Mouse (Mus musculus): Measurements from ENCODE around the gene C5ar1. TPM values are rescaled to one million over a fixed set of nuclear protein-coding genes. Genes with fewer than 3 reads are reported as not detected.

The C5ar1 gene
- total RNA-seq (2023) = 567 and 627 TPM in 2 replicates

GRCm38 (mm10) chr7:16259110-16259590, at the start of gene C5ar1:
C5ar1 (minus strand) TSS chr7:16259540.

GRCm38 (mm10) chr7:16308093-16308492, 48.8 kb upstream of the C5ar1 start, which contains the start of gene Bbc3:
Bbc3 (plus strand) TSS chr7:16308393.

GRCm38 (mm10) chr7:16286026-16286961, 27.0 kb upstream of the C5ar1 start, which contains the start of gene Ccdc9:
Ccdc9 (minus strand) TSS chr7:16286795.

GRCm38 (mm10) chr7:16273081-16273765, 13.9 kb upstream of the C5ar1 start, which contains the start of gene Inafm1:
Inafm1 (minus strand) TSS chr7:16273617.

GRCm38 (mm10) chr7:16244067-16244466, 15.3 kb downstream of the C5ar1 start, which contains the start of gene C5ar2:
C5ar2 (minus strand) TSS chr7:16244154.

GRCm38 (mm10) chr7:16221582-16222272, 37.6 kb downstream of the C5ar1 start, which contains the start of gene Dhx34:
Dhx34 (minus strand) TSS chr7:16222037.

Other genes starting within 250 kb of the C5ar1 start
- gene Bicra, start 211.6 kb downstream of the C5ar1 start, total RNA-seq (2023) = 28.1 and 31.4 TPM in 2 replicates
- gene Zfp541, start 197.7 kb downstream of the C5ar1 start, total RNA-seq (2023) = 0.50 and 0.66 TPM in 2 replicates
- 246 and 292 TPM in 2 replicates for gene Napa, start 161.1 kb downstream of the C5ar1 start, total RNA-seq (2023)
- gene Kptn, start 139.6 kb downstream of the C5ar1 start, total RNA-seq (2023) = 14.9 and 15.4 TPM in 2 replicates
- 0.13 and 0.14 TPM in 2 replicates for gene Slc8a2, start 129.7 kb downstream of the C5ar1 start, total RNA-seq (2023)
- 0.66 TPM in 1 of 2 replicates, not detected in the other for gene Meis3, start 84.5 kb downstream of the C5ar1 start, total RNA-seq (2023)
- 17.9 and 21.1 TPM in 2 replicates for gene Dhx34, start 37.5 kb downstream of the C5ar1 start, total RNA-seq (2023)
- gene C5ar2, start 15.4 kb downstream of the C5ar1 start, total RNA-seq (2023) = 25.9 and 27.4 TPM in 2 replicates
- 12.8 and 16.8 TPM in 2 replicates for gene Inafm1, start 14.1 kb upstream of the C5ar1 start, total RNA-seq (2023)
- gene Ccdc9, start 27.3 kb upstream of the C5ar1 start, total RNA-seq (2023) = 232 and 320 TPM in 2 replicates
- gene Bbc3, start 48.9 kb upstream of the C5ar1 start, total RNA-seq (2023) = 31.3 and 38.9 TPM in 2 replicates
- 41.7 and 55.6 TPM in 2 replicates for gene Sae1, start 128.3 kb upstream of the C5ar1 start, total RNA-seq (2023)
- 56.4 and 70.3 TPM in 2 replicates for gene Zc3h4, start 141.4 kb upstream of the C5ar1 start, total RNA-seq (2023)
- gene Tmem160, start 193.2 kb upstream of the C5ar1 start, total RNA-seq (2023) = 19.0 and 30.6 TPM in 2 replicates
- not detected in 2 replicates for gene Npas1, start 218.2 kb upstream of the C5ar1 start, total RNA-seq (2023)

Data from neutrophil, adult 65 days (primary cell).